Mouse (Mus musculus): Measurements from ENCODE around the gene Prpf38a. TPM values are rescaled to one million over a fixed set of nuclear protein-coding genes. Genes with fewer than 3 reads are reported as not detected.
A peak's percentile ranks its signal among the peaks of the same experiment; 100 is the strongest.

Gene Prpf38a
- polyA plus RNA-seq, 1 experiment: 43.3 TPM

- no peak overlapping the region for H3K4me3 ChIP-seq (replicated peaks; ENCODE audit: control insufficient read depth, low read depth, low read length)
- H3K4me1 ChIP-seq (ENCODE audit: control insufficient read depth, insufficient read depth, low read length): no peaks in the 10 kb centered on the region
- H3K27ac ChIP-seq (ENCODE audit: control insufficient read depth, insufficient read depth, low read depth, low read length, poor library complexity): no peak overlapping the region
- TF ChIP-seq CTCF (IDR thresholded peaks at IDR 0.05; ENCODE audit: control insufficient read depth, insufficient read depth, low read length): no peak
- TF ChIP-seq POLR2A (IDR thresholded peaks at IDR 0.05; ENCODE audit: borderline replicate concordance, control insufficient read depth, low read depth, low read length): no peak
- 89% methylated on average over 5 of the region's 5 CpGs for WGBS
Observed at GRCm38 (mm10) chr4:108610935-108611334, 31.8 kb upstream of the Prpf38a start.

- H3K4me3 ChIP-seq (replicated peaks; ENCODE audit: control insufficient read depth, low read depth, low read length): no peak overlapping the region
- 88% methylated on average over 3 of the region's 3 CpGs for WGBS
- TF ChIP-seq CTCF (IDR thresholded peaks at IDR 0.05; ENCODE audit: control insufficient read depth, insufficient read depth, low read length) (no peak), POLR2A (IDR thresholded peaks at IDR 0.05; ENCODE audit: borderline replicate concordance, control insufficient read depth, low read depth, low read length) (no peak)
- no peak overlapping the region for H3K27ac ChIP-seq (ENCODE audit: control insufficient read depth, insufficient read depth, low read depth, low read length, poor library complexity)
- no peaks in the 10 kb centered on the region for H3K4me1 ChIP-seq (ENCODE audit: control insufficient read depth, insufficient read depth, low read length)
Observed at GRCm38 (mm10) chr4:108608651-108609050, 29.5 kb upstream of the Prpf38a start.

- H3K27ac ChIP-seq (ENCODE audit: control insufficient read depth, insufficient read depth, low read depth, low read length, poor library complexity): no peak overlapping the region; the same call in 1 of the 2 replicates
- 97% methylated on average over 7 of the region's 7 CpGs for WGBS
- H3K4me1 ChIP-seq (ENCODE audit: control insufficient read depth, insufficient read depth, low read length): no peaks in the 10 kb centered on the region
- H3K4me3 ChIP-seq (replicated peaks; ENCODE audit: control insufficient read depth, low read depth, low read length): no peak overlapping the region
- TF ChIP-seq POLR2A (IDR thresholded peaks at IDR 0.05; ENCODE audit: borderline replicate concordance, control insufficient read depth, low read depth, low read length) (no peak), CTCF (IDR thresholded peaks at IDR 0.05; ENCODE audit: control insufficient read depth, insufficient read depth, low read length) (no peak)
Observed at GRCm38 (mm10) chr4:108601870-108602269, 22.7 kb upstream of the Prpf38a start.

- TF ChIP-seq CTCF (IDR thresholded peaks at IDR 0.05; ENCODE audit: control insufficient read depth, insufficient read depth, low read length) (no peak), POLR2A (IDR thresholded peaks at IDR 0.05; ENCODE audit: borderline replicate concordance, control insufficient read depth, low read depth, low read length) (no peak)
- no peaks in the 10 kb centered on the region for H3K4me1 ChIP-seq (ENCODE audit: control insufficient read depth, insufficient read depth, low read length)
- H3K27ac ChIP-seq (ENCODE audit: control insufficient read depth, insufficient read depth, low read depth, low read length, poor library complexity): no peak overlapping the region
- 82% methylated on average over 4 of the region's 4 CpGs for WGBS
- H3K4me3 ChIP-seq (replicated peaks; ENCODE audit: control insufficient read depth, low read depth, low read length): no peak overlapping the region
Observed at GRCm38 (mm10) chr4:108598306-108598705, 19.2 kb upstream of the Prpf38a start.

GRCm38 (mm10) chr4:108595785-108596184 lies 16.6 kb upstream of the Prpf38a start:
- H3K4me1 ChIP-seq (ENCODE audit: control insufficient read depth, insufficient read depth, low read length): no peaks in the 10 kb centered on the region
- TF ChIP-seq CTCF (IDR thresholded peaks at IDR 0.05; ENCODE audit: control insufficient read depth, insufficient read depth, low read length): no peak
- TF ChIP-seq POLR2A (IDR thresholded peaks at IDR 0.05; ENCODE audit: borderline replicate concordance, control insufficient read depth, low read depth, low read length): no peak
- H3K4me3 ChIP-seq (replicated peaks; ENCODE audit: control insufficient read depth, low read depth, low read length): no peak overlapping the region
- 83% methylated on average over 1 of the region's 1 CpGs for WGBS
- no peak overlapping the region for H3K27ac ChIP-seq (ENCODE audit: control insufficient read depth, insufficient read depth, low read depth, low read length, poor library complexity)

- Histone ChIP-seq H3K27ac (ENCODE audit: control insufficient read depth, insufficient read depth, low read depth, low read length, poor library complexity) (no peak overlapping the region), H3K4me3 (replicated peaks; ENCODE audit: control insufficient read depth, low read depth, low read length) (no peak overlapping the region), H3K4me1 (ENCODE audit: control insufficient read depth, insufficient read depth, low read length) (no peaks in the 10 kb centered on the region)
- 89% methylated on average over 2 of the region's 2 CpGs for WGBS
- TF ChIP-seq POLR2A (IDR thresholded peaks at IDR 0.05; ENCODE audit: borderline replicate concordance, control insufficient read depth, low read depth, low read length): no peak
- no peak for TF ChIP-seq CTCF (IDR thresholded peaks at IDR 0.05; ENCODE audit: control insufficient read depth, insufficient read depth, low read length)
Observed at GRCm38 (mm10) chr4:108593376-108593775, 14.2 kb upstream of the Prpf38a start.

GRCm38 (mm10) chr4:108579743-108580411 lies 741 bp upstream of the Prpf38a start:
- peak overlapping the region; percentile 89 for H3K4me3 ChIP-seq (replicated peaks; ENCODE audit: control insufficient read depth, low read depth, low read length)
- WGBS: 1% methylated on average over 16 of the region's 16 CpGs
- TF ChIP-seq CTCF (IDR thresholded peaks at IDR 0.05; ENCODE audit: control insufficient read depth, insufficient read depth, low read length) (no peak), POLR2A (IDR thresholded peaks at IDR 0.05; ENCODE audit: borderline replicate concordance, control insufficient read depth, low read depth, low read length) (no peak)
- peak overlapping the region; percentile 69 for H3K27ac ChIP-seq (ENCODE audit: control insufficient read depth, insufficient read depth, low read depth, low read length, poor library complexity)
- H3K4me1 ChIP-seq (ENCODE audit: control insufficient read depth, insufficient read depth, low read length): no peaks in the 10 kb centered on the region; the same call in 1 of the 2 replicates

GRCm38 (mm10) chr4:108572644-108573043 lies 6.5 kb downstream of the Prpf38a start:
- no peak overlapping the region for H3K4me3 ChIP-seq (replicated peaks; ENCODE audit: control insufficient read depth, low read depth, low read length)
- no peaks in the 10 kb centered on the region for H3K4me1 ChIP-seq (ENCODE audit: control insufficient read depth, insufficient read depth, low read length)
- WGBS: 82% methylated on average over 3 of the region's 3 CpGs
- no peak overlapping the region for H3K27ac ChIP-seq (ENCODE audit: control insufficient read depth, insufficient read depth, low read depth, low read length, poor library complexity)
- no peak for TF ChIP-seq POLR2A (IDR thresholded peaks at IDR 0.05; ENCODE audit: borderline replicate concordance, control insufficient read depth, low read depth, low read length)

- Histone ChIP-seq H3K27ac (ENCODE audit: control insufficient read depth, insufficient read depth, low read depth, low read length, poor library complexity) (no peak overlapping the region), H3K4me1 (ENCODE audit: control insufficient read depth, insufficient read depth, low read length) (no peaks in the 10 kb centered on the region), H3K4me3 (replicated peaks; ENCODE audit: control insufficient read depth, low read depth, low read length) (no peak overlapping the region)
- 85% methylated on average over 1 of the region's 1 CpGs for WGBS
- no peak for TF ChIP-seq CTCF (IDR thresholded peaks at IDR 0.05; ENCODE audit: control insufficient read depth, insufficient read depth, low read length)
- no peak for TF ChIP-seq POLR2A (IDR thresholded peaks at IDR 0.05; ENCODE audit: borderline replicate concordance, control insufficient read depth, low read depth, low read length)
Observed at GRCm38 (mm10) chr4:108565026-108565425, 14.1 kb downstream of the Prpf38a start.
